Mouse (Mus musculus) CH12.LX (cell line): ENCODE measurements at regions not wholly inside any gene's neighbourhood (a gene's known extent, or its start where the extent isn't known, plus 50 kb on each side); places are given as distances from the start of the nearest gene placed in this dataset.

Experiments used
- DNase-seq: peaks from one replicate; pipeline ENCODE4 v3.0.0-alpha.2; 2013; ENCODE audit errors: extremely low read depth
- H3K27ac ChIP-seq: 2 replicates; pipeline ENCODE4 v1.5.1; 2012; ENCODE audit warnings: low read depth, mild to moderate bottlenecking, control low read depth, moderate library complexity; ENCODE audit not compliant: insufficient read depth
- H3K27me3 ChIP-seq: replicated peaks from 2 replicates; pipeline ENCODE3; 2012; ENCODE audit warnings: inconsistent platforms
- H3K36me3 ChIP-seq, 2 experiments: replicated peaks in 1 of 2; 2 replicates each; pipeline versions ENCODE3 to v1.6.1; 2012; ENCODE audit warnings: inconsistent platforms in 1 of 2, low read length in 1 of 2, mild to moderate bottlenecking in 1 of 2, mixed read lengths in 1 of 2, moderate library complexity in 1 of 2; ENCODE audit not compliant: control insufficient read depth in 1 of 2, insufficient read depth in 1 of 2
- H3K4me1 ChIP-seq, 2 experiments: 2 replicates each; pipeline ENCODE4 v1.6.1; 2012; ENCODE audit warnings: inconsistent platforms in 1 of 2, moderate library complexity in 1 of 2; ENCODE audit not compliant: insufficient read depth in 2 of 2, control insufficient read depth in 1 of 2
- H3K4me2 ChIP-seq: 2 replicates; pipeline ENCODE4 v1.6.1; 2012; ENCODE audit warnings: low read depth, mild to moderate bottlenecking, control low read depth; ENCODE audit not compliant: poor library complexity, insufficient read depth, severe bottlenecking
- H3K4me3 ChIP-seq, 3 experiments: fragments of 150-350 bp in 1 of 3; sonication (generic) in 1 of 3; replicated peaks in 1 of 3; 2 replicates each; pipeline versions ENCODE3 to v1.5.1; 2011 to 2012; ENCODE audit warnings: low read depth in 2 of 3, low read length in 2 of 3, mild to moderate bottlenecking in 2 of 3, moderate library complexity in 2 of 3, control low read depth in 1 of 3, improper control_type of control experiment in 1 of 3, inconsistent platforms in 1 of 3, mixed read lengths in 1 of 3; ENCODE audit not compliant: poor library complexity in 1 of 3
- H3K79me2 ChIP-seq: replicated peaks from 2 replicates; pipeline ENCODE4 v1.6.1; 2012; ENCODE audit warnings: mild to moderate bottlenecking, moderate library complexity; ENCODE audit not compliant: control insufficient read depth, poor library complexity, insufficient read depth, severe bottlenecking; ENCODE audit errors: extremely low read depth
- H3K9ac ChIP-seq: 2 replicates; pipeline ENCODE4 v1.6.1; 2012; ENCODE audit warnings: low read depth, mild to moderate bottlenecking, control low read depth, moderate library complexity; ENCODE audit not compliant: insufficient read depth
- H3K9me3 ChIP-seq: replicated peaks from 2 replicates; pipeline ENCODE3; 2012; ENCODE audit warnings: low read length, inconsistent platforms, mixed read lengths
- CTCF ChIP-seq, 2 experiments: IDR thresholded peaks in 1 of 2; conservative IDR thresholded peaks in 1 of 2; 2 replicates each; pipeline ENCODE4 v1.5.1; 2011 to 2012; ENCODE audit warnings: low read depth in 2 of 2, low read length in 2 of 2, improper control_type of control experiment in 1 of 2, inconsistent platforms in 1 of 2, mild to moderate bottlenecking in 1 of 2, moderate library complexity in 1 of 2
- EP300 ChIP-seq: IDR thresholded peaks from 2 replicates; pipeline ENCODE4 v1.6.1; 2011; ENCODE audit warnings: low read length, improper control_type of control experiment
- ETS1 ChIP-seq: conservative IDR thresholded peaks from 2 replicates; pipeline ENCODE4 v1.6.1; 2012; ENCODE audit warnings: low read depth, mild to moderate bottlenecking, inconsistent platforms, low read length, improper control_type of control experiment, moderate library complexity
- GABPA ChIP-seq: IDR thresholded peaks from 2 replicates; pipeline ENCODE4 v1.6.1; 2012; ENCODE audit warnings: low read depth, low read length, improper control_type of control experiment, inconsistent platforms; ENCODE audit not compliant: insufficient replicate concordance
- HCFC1 ChIP-seq: IDR thresholded peaks from 2 replicates; pipeline ENCODE4 v1.6.1; 2012; ENCODE audit warnings: low read depth, mild to moderate bottlenecking, inconsistent platforms, low read length, improper control_type of control experiment
- IRF4 ChIP-seq: IDR thresholded peaks from 2 replicates; pipeline ENCODE4 v1.6.1; 2014; ENCODE audit warnings: low read depth, mild to moderate bottlenecking, inconsistent platforms, low read length, improper control_type of control experiment
- JUND ChIP-seq: conservative IDR thresholded peaks from 2 replicates; pipeline ENCODE4 v1.6.1; 2011; ENCODE audit warnings: low read depth, low read length, improper control_type of control experiment
- KAT2A ChIP-seq: IDR thresholded peaks from 2 replicates; pipeline ENCODE4 v1.6.1; 2012; ENCODE audit warnings: low read length, improper control_type of control experiment, inconsistent platforms; ENCODE audit not compliant: insufficient replicate concordance
- POLR2A ChIP-seq: IDR thresholded peaks from 2 replicates; pipeline ENCODE4 v1.6.1; 2011; ENCODE audit warnings: low read depth, mild to moderate bottlenecking, improper control_type of control experiment, low read length
- RAD21 ChIP-seq: IDR thresholded peaks from 2 replicates; pipeline ENCODE4 v1.6.1; 2011; ENCODE audit warnings: low read depth, mild to moderate bottlenecking, low read length, improper control_type of control experiment, moderate library complexity
- RCOR1 ChIP-seq: conservative IDR thresholded peaks from 2 replicates; pipeline ENCODE4 v1.6.1; 2012; ENCODE audit warnings: low read depth, mild to moderate bottlenecking, inconsistent platforms, low read length, improper control_type of control experiment
- SMC3 ChIP-seq: IDR thresholded peaks from 2 replicates; pipeline ENCODE4 v1.6.1; 2011; ENCODE audit warnings: low read depth, low read length, improper control_type of control experiment
- ZMIZ1 ChIP-seq: IDR thresholded peaks from 2 replicates; pipeline ENCODE4 v1.6.1; 2012; ENCODE audit warnings: low read depth, mild to moderate bottlenecking, inconsistent platforms, low read length, improper control_type of control experiment
- dilution Hi-C: fragments of 300-500 bp; cut with MboI; formaldehyde crosslinking; loops from 2 replicates; pipeline ENCODE4 v1.14.3; 2020; ENCODE audit warnings: low sequenced_read_pairs; ENCODE audit not compliant: extremely low pct_unique_long_range_greater_than_20kb, extremely low pct_ligation_motif_present
- in situ Hi-C: fragments of 300-500 bp; cut with MboI; formaldehyde crosslinking; loops from 3 replicates; pipeline ENCODE4 v1.14.3; 2019; ENCODE audit warnings: low sequenced_read_pairs, low pct_ligation_motif_present, low pct_unique_long_range_greater_than_20kb, mixed read lengths

DNA sequence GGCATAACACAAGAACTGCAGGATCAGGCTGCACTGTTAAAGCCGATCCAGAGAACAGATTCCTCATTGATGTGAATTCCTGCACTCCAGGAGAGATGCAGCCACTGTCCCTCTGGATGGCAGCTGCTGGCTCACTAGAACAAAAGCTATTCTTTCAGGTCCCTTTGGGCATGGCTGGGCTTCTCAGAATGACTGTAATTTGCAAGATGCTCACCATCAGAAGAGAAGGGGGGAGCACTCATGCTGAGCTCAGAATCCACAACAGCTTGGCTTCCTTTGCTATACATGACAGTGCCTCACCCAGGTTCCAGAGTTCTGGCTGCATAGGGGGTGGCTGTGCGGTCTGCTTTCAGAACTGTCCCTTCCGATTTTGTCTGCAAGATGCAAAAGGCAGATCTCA lies 57.8 kb upstream of the Chd6 start:
- dilution Hi-C loops = no loop called here
- no peak overlapping the region for H3K27ac ChIP-seq
- no peak for DNase-seq
- H3K4me1 ChIP-seq = peaks cover 7 to 9% of the 10 kb centered on the region in 2 experiments; a peak in 3 of 4 replicates
- in situ Hi-C loops = no loop called here
- H3K79me2 ChIP-seq = no peaks in the 10 kb centered on the region
- no peaks in the 10 kb centered on the region for H3K9me3 ChIP-seq
- H3K4me3 ChIP-seq = no peak overlapping the region
- H3K36me3 ChIP-seq = no peaks in the 10 kb centered on the region
- TF ChIP-seq IRF4 = peak; percentile 37; the same call in 1 of the 2 replicates
- TF ChIP-seq RCOR1 = no peak
- H3K9ac ChIP-seq = no peak overlapping the region
- no peaks in the 10 kb centered on the region for H3K27me3 ChIP-seq
- H3K4me2 ChIP-seq = no peak overlapping the region

DNA sequence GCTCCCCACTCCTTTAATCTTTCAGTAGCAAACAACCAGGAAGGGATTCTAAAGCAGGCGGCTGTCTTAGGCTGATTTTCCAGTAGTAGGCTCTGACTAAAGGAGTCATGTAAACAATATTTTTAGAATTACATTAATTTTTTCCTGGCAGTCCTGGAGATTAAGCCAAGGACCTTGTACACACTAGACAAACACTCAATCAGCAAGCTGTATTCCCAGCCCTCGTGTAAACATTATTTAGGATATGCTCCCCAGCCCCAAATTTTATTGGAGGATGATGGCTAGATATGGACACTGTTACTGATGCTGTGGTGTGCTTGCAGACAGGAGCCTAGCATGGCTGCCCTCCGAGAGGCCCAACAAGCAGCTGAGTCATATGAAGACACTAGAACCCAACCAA lies 56.6 kb upstream of the Chd6 start:
- no peak overlapping the region for H3K4me2 ChIP-seq
- no peak overlapping the region for H3K27ac ChIP-seq
- H3K4me1 ChIP-seq = peaks cover 7 to 9% of the 10 kb centered on the region in 2 experiments; a peak in 3 of 4 replicates
- no peak overlapping the region for H3K4me3 ChIP-seq
- dilution Hi-C loops (no loop called here), in situ Hi-C loops (no loop called here)
- no peak for TF ChIP-seq JUND
- TF ChIP-seq POLR2A = no peak
- TF ChIP-seq HCFC1 = no peak
- TF ChIP-seq EP300 = no peak
- no peak for TF ChIP-seq KAT2A
- TF ChIP-seq CTCF (conservative IDR thresholded peaks at IDR 0.05 in 1 of 2, IDR thresholded peaks at IDR 0.05 in 1 of 2; ENCODE audit: low read depth in 2 of 2, low read length in 2 of 2) = no peak
- no peak for TF ChIP-seq GABPA
- no peaks in the 10 kb centered on the region for H3K9me3 ChIP-seq
- DNase-seq = no peak
- no peak overlapping the region for H3K9ac ChIP-seq
- H3K36me3 ChIP-seq = no peaks in the 10 kb centered on the region
- H3K27me3 ChIP-seq = no peaks in the 10 kb centered on the region
- no peaks in the 10 kb centered on the region for H3K79me2 ChIP-seq

DNA sequence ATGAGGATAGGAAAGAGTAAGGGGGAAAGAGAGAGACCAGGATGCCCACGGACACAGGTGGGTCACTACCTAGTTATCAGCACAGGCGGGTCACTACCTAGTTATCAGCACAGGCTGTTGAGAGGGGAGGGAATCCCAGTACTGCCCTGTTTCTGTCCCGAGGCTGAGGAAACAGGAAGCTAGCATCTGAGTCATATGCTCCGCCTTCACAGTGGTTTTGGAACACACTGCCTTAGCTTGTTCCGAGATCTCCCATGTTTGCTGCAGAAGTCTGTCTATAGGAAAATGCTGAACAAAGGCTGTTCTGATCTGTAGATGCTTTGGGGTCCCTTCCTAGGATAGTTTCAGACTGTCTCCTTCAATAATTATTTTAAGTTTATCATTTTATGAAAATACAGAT lies 55.4 kb upstream of the Chd6 start:
- no peak overlapping the region for H3K4me3 ChIP-seq
- H3K4me2 ChIP-seq = no peak overlapping the region
- DNase-seq = no peak
- H3K9me3 ChIP-seq = no peaks in the 10 kb centered on the region
- H3K9ac ChIP-seq = no peak overlapping the region
- no peaks in the 10 kb centered on the region for H3K27me3 ChIP-seq
- TF ChIP-seq EP300 (peak; percentile 35; the same call in 1 of the 2 replicates), SMC3 (no peak), POLR2A (no peak), ZMIZ1 (no peak), ETS1 (no peak), RAD21 (no peak)
- H3K4me1 ChIP-seq = peaks cover 7 to 9% of the 10 kb centered on the region in 2 experiments; a peak in 3 of 4 replicates
- H3K36me3 ChIP-seq = no peaks in the 10 kb centered on the region
- in situ Hi-C loops = no loop called here
- no peaks in the 10 kb centered on the region for H3K79me2 ChIP-seq
- dilution Hi-C loops = no loop called here
- no peak overlapping the region for H3K27ac ChIP-seq
